Mouse (Mus musculus) ovary, adult 18-20 months (tissue): ENCODE data around the gene Fzd2.
A peak's percentile ranks its signal among the peaks of the same experiment; 100 is the strongest.
"Not testable (repeated sequence)": the region's sequence is repeated elsewhere in the genome, so short reads cannot be mapped to it uniquely, and the experiment has no call there.

ENCODE experiments used
- DNase-seq: peaks from one replicate; pipeline ENCODE4 v3.0.0; 2022; ENCODE audit warnings: low spot score, mixed read lengths

Gene Fzd2

GRCm38 (mm10) chr11:102604010-102604584, at the start of gene Fzd2:
Fzd2 (plus strand) TSS chr11:102604396.
- DNase-seq = peak; percentile 92

GRCm38 (mm10) chr11:102555400-102556030, 48.7 kb upstream of the Fzd2 start:
- peak; percentile 27 for DNase-seq

- DNase-seq = peak; percentile 97
These were observed 48.0 kb upstream of the Fzd2 start, which contains the start of gene Gpatch8 for GRCm38 (mm10) chr11:102556031-102556715. Gpatch8 (minus strand) TSS chr11:102556392.

GRCm38 (mm10) chr11:102556716-102557074, 47.5 kb upstream of the Fzd2 start:
- no peak for DNase-seq

- DNase-seq = no peak
These were observed 46.8 kb upstream of the Fzd2 start for GRCm38 (mm10) chr11:102557386-102557785.

- DNase-seq = no peak
These were observed 45.5 kb upstream of the Fzd2 start for GRCm38 (mm10) chr11:102558704-102559103.

GRCm38 (mm10) chr11:102564952-102565671, 39.1 kb upstream of the Fzd2 start:
- not testable (repeated sequence) for DNase-seq

GRCm38 (mm10) chr11:102565741-102566140, 38.5 kb upstream of the Fzd2 start:
- no peak for DNase-seq

- no peak for DNase-seq
These were observed 37.9 kb upstream of the Fzd2 start for GRCm38 (mm10) chr11:102566290-102566689.

- no peak for DNase-seq
These were observed 37.0 kb upstream of the Fzd2 start for GRCm38 (mm10) chr11:102567157-102567556.

GRCm38 (mm10) chr11:102567723-102568122, 36.5 kb upstream of the Fzd2 start:
- DNase-seq = no peak

GRCm38 (mm10) chr11:102568191-102568590, 36.0 kb upstream of the Fzd2 start:
- no peak for DNase-seq

GRCm38 (mm10) chr11:102568756-102569377, 35.3 kb upstream of the Fzd2 start:
- no peak for DNase-seq

GRCm38 (mm10) chr11:102572866-102573663, 31.1 kb upstream of the Fzd2 start:
- DNase-seq = peak; percentile 56

GRCm38 (mm10) chr11:102575034-102575433, 29.2 kb upstream of the Fzd2 start:
- DNase-seq = no peak

GRCm38 (mm10) chr11:102576050-102576754, 28.0 kb upstream of the Fzd2 start:
- DNase-seq = no peak

GRCm38 (mm10) chr11:102578341-102579118, 25.7 kb upstream of the Fzd2 start:
- DNase-seq = peak; percentile 72

GRCm38 (mm10) chr11:102579165-102580033, 24.8 kb upstream of the Fzd2 start, which contains the start of gene Gm11627:
Gm11627 (minus strand) TSS chr11:102579461.
- no peak for DNase-seq

- no peak for DNase-seq
These were observed 24.2 kb upstream of the Fzd2 start for GRCm38 (mm10) chr11:102580034-102580330.
